Mouse (Mus musculus) liver, embryonic 11.5 days (tissue): ENCODE measurements at regions not wholly inside any gene's neighbourhood (a gene's known extent, or its start where the extent isn't known, plus 50 kb on each side); places are given as distances from the start of the nearest gene placed in this dataset.

Experiments used
- ATAC-seq: fragments of 200-750 bp; cut with Nextera tagmentation; replicated peaks from 2 replicates; pipeline ENCODE4 v1.8.0; 2017; ENCODE audit warnings: moderate number of reproducible peaks, mild to moderate bottlenecking, moderate TSS enrichment, moderate library complexity; ENCODE audit not compliant: low FRiP score
- DNase-seq: peaks from one replicate; pipeline ENCODE4 v3.0.0-alpha.2; 2017; ENCODE audit warnings: low spot score
- H3K27ac ChIP-seq: fragments of 300-500 bp; sonication (generic); 2 replicates; pipeline ENCODE4 v1.5.1; 2014; ENCODE audit warnings: mild to moderate bottlenecking, low read depth, low read length, control low read depth
- H3K27me3 ChIP-seq: fragments of 300-500 bp; sonication (generic); replicated peaks from 2 replicates; pipeline ENCODE4 v1.6.1; 2014; ENCODE audit warnings: low read length, mixed read lengths; ENCODE audit not compliant: control insufficient read depth, insufficient read depth
- H3K36me3 ChIP-seq: fragments of 300-500 bp; sonication (generic); 2 replicates; pipeline ENCODE4 v1.6.1; 2014; ENCODE audit warnings: mild to moderate bottlenecking, low read length, moderate library complexity, mixed read lengths; ENCODE audit not compliant: control insufficient read depth, insufficient read depth
- H3K4me1 ChIP-seq: fragments of 300-500 bp; sonication (generic); replicated peaks from 2 replicates; pipeline ENCODE4 v1.6.1; 2014; ENCODE audit warnings: low read length, mixed read lengths; ENCODE audit not compliant: control insufficient read depth, insufficient read depth
- H3K4me2 ChIP-seq: fragments of 300-500 bp; sonication (generic); 2 replicates; pipeline ENCODE4 v1.6.1; 2014; ENCODE audit warnings: mild to moderate bottlenecking, control low read depth, moderate library complexity
- H3K4me3 ChIP-seq: fragments of 300-500 bp; sonication (generic); 2 replicates; pipeline ENCODE4 v1.5.1; 2014; ENCODE audit warnings: low read depth, low read length, control low read depth
- H3K9ac ChIP-seq: fragments of 300-500 bp; sonication (generic); 2 replicates; pipeline ENCODE4 v1.6.1; 2014; ENCODE audit warnings: low read depth, low read length, control low read depth
- H3K9me3 ChIP-seq: fragments of 300-500 bp; sonication (generic); 2 replicates; pipeline ENCODE4 v1.6.1; 2016; ENCODE audit warnings: low read length, inconsistent platforms, mixed read lengths; ENCODE audit not compliant: control insufficient read depth
- WGBS: fragments of 180-500 bp; shearing (Covaris S2); extraction: QIAGEN DNeasy Blood & Tissue Kit; methylation state at CpG from one replicate; pipeline ENCODE4 v1.1.7; 2014; 5-methylcytosine and 5-hydroxymethylcytosine counted together

GRCm38 (mm10) chr12:106607655-106608337 lies 597.8 kb downstream of the Vrk1 start:
- ATAC-seq (no peak), DNase-seq (no peak)
- no peaks in the 10 kb centered on the region for H3K27me3 ChIP-seq
- no peaks in the 10 kb centered on the region for H3K36me3 ChIP-seq
- H3K27ac ChIP-seq: no peak overlapping the region
- WGBS: 72% methylated on average over 11 of the region's 11 CpGs
- no peaks in the 10 kb centered on the region for H3K4me1 ChIP-seq
- H3K9ac ChIP-seq: no peak overlapping the region
- no peaks in the 10 kb centered on the region for H3K9me3 ChIP-seq
- no peak overlapping the region for H3K4me3 ChIP-seq
- H3K4me2 ChIP-seq: no peak overlapping the region

GRCm38 (mm10) chr12:106618684-106619083 lies 608.7 kb downstream of the Vrk1 start:
- no peaks in the 10 kb centered on the region for H3K27me3 ChIP-seq
- no peak overlapping the region for H3K4me3 ChIP-seq
- H3K4me1 ChIP-seq: no peaks in the 10 kb centered on the region
- no peaks in the 10 kb centered on the region for H3K9me3 ChIP-seq
- H3K9ac ChIP-seq: no peak overlapping the region
- DNase-seq: no peak
- WGBS: 94% methylated on average over 6 of the region's 6 CpGs
- H3K4me2 ChIP-seq: no peak overlapping the region
- H3K27ac ChIP-seq: no peak overlapping the region
- ATAC-seq: no peak
- no peaks in the 10 kb centered on the region for H3K36me3 ChIP-seq

DNA sequence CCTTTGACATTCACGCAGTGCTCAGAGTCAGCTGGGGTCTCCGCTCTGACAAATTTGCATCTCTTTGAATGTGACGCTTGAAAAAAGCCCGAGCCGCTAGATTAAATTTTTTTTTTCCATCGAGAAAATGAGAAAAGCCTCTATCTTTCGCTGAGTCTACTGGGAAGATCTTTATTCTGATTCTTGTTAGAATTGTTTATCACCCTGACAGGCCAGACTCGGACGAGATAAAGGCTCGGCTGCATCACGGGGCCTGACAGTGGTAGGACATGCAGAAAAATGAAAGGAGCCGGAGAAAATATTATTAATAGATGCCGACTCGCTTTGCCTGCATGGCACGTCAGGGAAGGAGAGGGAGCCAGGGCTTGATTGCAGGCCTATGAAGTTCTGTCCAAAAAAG lies 616.8 kb downstream of the Vrk1 start:
- no peaks in the 10 kb centered on the region for H3K9me3 ChIP-seq
- H3K36me3 ChIP-seq: no peaks in the 10 kb centered on the region
- no peak for ATAC-seq
- no peaks in the 10 kb centered on the region for H3K4me1 ChIP-seq
- H3K27me3 ChIP-seq: no peaks in the 10 kb centered on the region
- WGBS: 62% methylated on average over 15 of the region's 15 CpGs
- no peak for DNase-seq
- H3K9ac ChIP-seq: no peak overlapping the region
- no peak overlapping the region for H3K4me3 ChIP-seq
- H3K4me2 ChIP-seq: no peak overlapping the region
- H3K27ac ChIP-seq: no peak overlapping the region

DNA sequence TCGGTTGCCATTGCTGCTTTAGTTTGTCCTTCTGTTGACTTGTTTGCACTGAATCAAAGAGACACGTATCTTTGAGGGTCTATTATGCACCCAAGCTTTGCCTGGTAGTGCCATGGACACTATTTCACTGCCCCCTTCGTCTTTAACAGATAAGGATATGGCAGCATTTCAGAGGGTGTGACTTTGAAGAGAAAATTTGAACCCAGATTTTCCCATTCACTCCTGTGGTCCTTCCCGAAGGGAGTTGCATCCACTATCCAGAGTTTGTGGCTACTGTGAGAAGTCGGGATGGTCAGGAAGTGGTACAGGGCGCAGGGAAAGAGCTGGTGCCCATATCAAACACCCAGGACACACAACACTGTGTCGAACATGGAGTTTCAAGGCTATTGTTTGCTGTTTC lies 622.5 kb downstream of the Vrk1 start:
- Histone ChIP-seq H3K9ac (no peak overlapping the region), H3K4me2 (no peak overlapping the region), H3K27ac (no peak overlapping the region), H3K36me3 (no peaks in the 10 kb centered on the region), H3K9me3 (no peaks in the 10 kb centered on the region), H3K4me3 (no peak overlapping the region), H3K27me3 (no peaks in the 10 kb centered on the region), H3K4me1 (no peaks in the 10 kb centered on the region)
- ATAC-seq: no peak
- DNase-seq: no peak
- 76% methylated on average over 7 of the region's 7 CpGs for WGBS

DNA sequence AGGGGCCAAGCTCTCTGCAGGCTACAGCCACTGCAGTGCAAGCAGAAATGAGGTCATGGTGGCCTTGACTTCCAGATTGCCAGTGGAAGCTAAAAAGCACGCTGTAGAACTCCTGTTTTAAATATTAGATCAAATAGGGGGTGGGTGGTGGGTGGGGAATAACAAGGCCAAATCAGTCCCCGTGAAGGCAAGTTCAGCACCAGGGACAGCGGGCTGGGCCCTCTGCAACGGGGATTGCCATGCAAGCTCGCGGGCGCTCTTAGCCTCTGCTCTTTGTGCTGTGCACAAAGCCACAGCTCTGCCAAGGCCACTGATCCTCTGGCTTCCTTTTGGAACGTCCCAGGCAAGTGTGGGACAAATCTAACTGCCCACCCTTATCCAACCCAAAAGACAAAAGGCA lies 623.1 kb downstream of the Vrk1 start:
- Histone ChIP-seq H3K9ac (no peak overlapping the region), H3K9me3 (no peaks in the 10 kb centered on the region), H3K4me3 (no peak overlapping the region), H3K4me2 (no peak overlapping the region), H3K36me3 (no peaks in the 10 kb centered on the region), H3K27me3 (no peaks in the 10 kb centered on the region), H3K4me1 (no peaks in the 10 kb centered on the region), H3K27ac (no peak overlapping the region)
- ATAC-seq: no peak
- peak; percentile 51 for DNase-seq
- 6% methylated on average over 8 of the region's 8 CpGs for WGBS

GRCm38 (mm10) chr12:106658317-106658716 lies 648.3 kb downstream of the Vrk1 start:
- ATAC-seq (no peak; the same call in 1 of the 2 replicates), DNase-seq (peak; percentile 29)
- H3K27me3 ChIP-seq: no peaks in the 10 kb centered on the region

DNA sequence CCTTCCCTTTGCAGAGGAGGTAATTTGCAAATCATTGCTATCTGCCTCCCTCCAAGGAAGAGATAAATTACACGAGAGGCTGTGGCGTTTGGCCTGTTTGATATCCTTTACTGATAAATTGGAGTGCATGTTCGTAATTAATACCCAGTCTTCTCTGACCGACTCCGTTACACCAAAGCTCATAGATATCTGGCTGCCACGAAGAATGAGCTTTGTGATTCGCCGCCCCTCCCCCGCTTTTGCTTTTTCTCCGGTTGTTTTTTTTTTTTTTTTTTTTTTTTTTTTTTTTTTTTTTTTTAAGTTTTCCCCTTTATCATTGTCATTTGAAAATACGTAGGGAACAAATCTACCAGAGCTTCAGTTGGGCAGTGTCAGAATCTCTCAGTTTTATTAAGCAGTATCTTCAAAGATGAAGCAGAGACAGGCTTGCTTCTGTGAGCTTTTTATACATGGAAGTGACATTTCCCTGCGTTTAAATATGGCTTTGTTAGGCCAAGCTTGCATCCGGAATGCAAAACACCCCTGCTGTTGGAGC lies 663.3 kb downstream of the Vrk1 start:
- H3K9me3 ChIP-seq: no peaks in the 10 kb centered on the region
- H3K36me3 ChIP-seq: no peaks in the 10 kb centered on the region
- no peaks in the 10 kb centered on the region for H3K4me1 ChIP-seq
- ATAC-seq (no peak), DNase-seq (peak; percentile 25)
- H3K9ac ChIP-seq: no peak overlapping the region
- no peak overlapping the region for H3K27ac ChIP-seq
- WGBS: 28% methylated on average over 13 of the region's 13 CpGs
- no peaks in the 10 kb centered on the region for H3K27me3 ChIP-seq
- no peak overlapping the region for H3K4me2 ChIP-seq
- no peak overlapping the region for H3K4me3 ChIP-seq

More at GRCm38 (mm10) chr12:106658317-106658716, 648.3 kb downstream of the Vrk1 start:
- no peak overlapping the region for H3K27ac ChIP-seq
- no peak overlapping the region for H3K4me3 ChIP-seq
- no peaks in the 10 kb centered on the region for H3K4me1 ChIP-seq
- no peaks in the 10 kb centered on the region for H3K9me3 ChIP-seq
- H3K36me3 ChIP-seq: no peaks in the 10 kb centered on the region
- no peak overlapping the region for H3K9ac ChIP-seq
- H3K4me2 ChIP-seq: no peak overlapping the region
- WGBS: 17% methylated on average over 8 of the region's 8 CpGs

DNA sequence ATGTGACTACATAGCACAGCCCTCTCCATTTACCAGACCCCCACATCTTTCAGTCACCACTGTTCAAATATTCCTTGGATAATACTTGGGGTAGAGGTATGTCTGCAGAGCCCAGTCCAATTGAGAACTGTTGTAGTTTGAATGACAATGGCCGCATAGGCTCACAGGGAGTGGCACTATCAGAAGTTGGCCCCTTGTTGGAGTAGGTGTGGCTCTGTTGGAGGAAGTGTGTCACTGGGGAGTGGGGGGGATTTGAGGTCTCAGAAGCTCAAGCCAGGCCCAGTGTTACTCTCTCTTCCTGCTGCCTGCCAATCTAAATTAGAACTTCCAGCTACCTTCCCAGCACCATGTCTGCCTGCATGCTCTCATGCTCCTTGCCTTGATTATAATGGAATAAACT lies 664.7 kb downstream of the Vrk1 start:
- no peak overlapping the region for H3K9ac ChIP-seq
- no peak overlapping the region for H3K4me3 ChIP-seq
- no peaks in the 10 kb centered on the region for H3K36me3 ChIP-seq
- no peaks in the 10 kb centered on the region for H3K4me1 ChIP-seq
- H3K9me3 ChIP-seq: no peaks in the 10 kb centered on the region
- 90% methylated on average over 1 of the region's 1 CpGs for WGBS
- no peak overlapping the region for H3K27ac ChIP-seq
- DNase-seq: no peak
- no peaks in the 10 kb centered on the region for H3K27me3 ChIP-seq
- ATAC-seq: no peak
- H3K4me2 ChIP-seq: no peak overlapping the region

GRCm38 (mm10) chr12:106676136-106676535 lies 666.1 kb downstream of the Vrk1 start:
- WGBS: 81% methylated on average over 3 of the region's 3 CpGs
- Histone ChIP-seq H3K27me3 (no peaks in the 10 kb centered on the region), H3K36me3 (no peaks in the 10 kb centered on the region), H3K4me1 (no peaks in the 10 kb centered on the region), H3K27ac (no peak overlapping the region), H3K4me3 (no peak overlapping the region), H3K9ac (no peak overlapping the region), H3K4me2 (no peak overlapping the region), H3K9me3 (no peaks in the 10 kb centered on the region)
- ATAC-seq (no peak), DNase-seq (no peak)
